Mouse (Mus musculus) heart, postnatal 0 days (tissue): Measurements from ENCODE around the gene Efcab11. TPM values are rescaled to one million over a fixed set of nuclear protein-coding genes. Genes with fewer than 3 reads are reported as not detected.

Experiments
- ATAC-seq: fragments of 200-750 bp; cut with Nextera tagmentation; 2 replicates; pipeline ENCODE4 v1.8.0; 2017; ENCODE audit warnings: low read depth, moderate number of reproducible peaks, moderate library complexity; ENCODE audit not compliant: insufficient read depth
- DNase-seq: peaks from one replicate; pipeline ENCODE4 v3.0.0-alpha.2; 2016; ENCODE audit warnings: low spot score
- H3K27ac ChIP-seq: fragments of 300-500 bp; sonication (generic); 2 replicates; pipeline ENCODE4 v1.5.1; 2014; ENCODE audit warnings: low read depth, mild to moderate bottlenecking
- H3K27me3 ChIP-seq: fragments of 300-500 bp; sonication (generic); 2 replicates; pipeline ENCODE4 v1.6.1; 2014; ENCODE audit warnings: low read length, mixed read lengths; ENCODE audit not compliant: control insufficient read depth, insufficient read depth
- H3K36me3 ChIP-seq: fragments of 300-500 bp; sonication (generic); replicated peaks from 2 replicates; pipeline ENCODE4 v1.6.1; 2014; ENCODE audit warnings: low read length, mixed read lengths; ENCODE audit not compliant: control insufficient read depth, insufficient read depth
- H3K4me1 ChIP-seq: fragments of 300-500 bp; sonication (generic); 2 replicates; pipeline ENCODE4 v1.6.1; 2014; ENCODE audit warnings: antibody characterized with exemption; ENCODE audit not compliant: control insufficient read depth, insufficient read depth
- H3K4me2 ChIP-seq: fragments of 300-500 bp; sonication (generic); 2 replicates; pipeline ENCODE4 v1.6.1; 2014; ENCODE audit warnings: low read depth, mild to moderate bottlenecking, low read length, moderate library complexity
- H3K4me3 ChIP-seq: fragments of 300-500 bp; sonication (generic); 2 replicates; pipeline ENCODE4 v1.5.1; 2014; ENCODE audit warnings: low read depth, low read length
- H3K9ac ChIP-seq: fragments of 300-500 bp; sonication (generic); replicated peaks from 2 replicates; pipeline ENCODE4 v1.6.1; 2014; ENCODE audit warnings: low read depth, low read length, mixed read lengths
- H3K9me3 ChIP-seq: fragments of 300-500 bp; sonication (generic); replicated peaks from 2 replicates; pipeline ENCODE4 v1.6.1; 2016; ENCODE audit warnings: low read length; ENCODE audit not compliant: control insufficient read depth
- CTCF ChIP-seq: IDR thresholded peaks from 2 replicates; pipeline ENCODE4 v1.5.1; 2016; ENCODE audit warnings: antibody characterized with exemption, control low read depth, low read depth
- EP300 ChIP-seq: IDR thresholded peaks from 2 replicates; pipeline ENCODE4 v1.6.1; 2016; ENCODE audit warnings: antibody characterized with exemption, low read depth
- WGBS: fragments of 180-500 bp; shearing (Covaris S2); extraction: QIAGEN DNeasy Blood & Tissue Kit; methylation state at CpG from one replicate; pipeline ENCODE4 v1.1.7; 2014; 5-methylcytosine and 5-hydroxymethylcytosine counted together
- polyA plus RNA-seq: library from polyadenylated mRNA; unstranded; fragments of >200 nt; fragmentation: Nextera tagmentation; extraction: Ambion mirVana; gene quantifications from 2 replicates; pipeline ENCODE4 v1.2.1, GENCODE M21; 2015
- total RNA-seq: library from RNA; depleted of rRNA; stranded (reverse); fragments of >200 nt; gene quantifications from 2 replicates; pipeline ENCODE4 v1.2.3, GENCODE M21; 2014; ENCODE audit warnings: low replicate concordance

The Efcab11 gene
- total and polyA plus RNA-seq, 2 experiments from 2014 or later, result 2.2 to 4.0 TPM

DNA sequence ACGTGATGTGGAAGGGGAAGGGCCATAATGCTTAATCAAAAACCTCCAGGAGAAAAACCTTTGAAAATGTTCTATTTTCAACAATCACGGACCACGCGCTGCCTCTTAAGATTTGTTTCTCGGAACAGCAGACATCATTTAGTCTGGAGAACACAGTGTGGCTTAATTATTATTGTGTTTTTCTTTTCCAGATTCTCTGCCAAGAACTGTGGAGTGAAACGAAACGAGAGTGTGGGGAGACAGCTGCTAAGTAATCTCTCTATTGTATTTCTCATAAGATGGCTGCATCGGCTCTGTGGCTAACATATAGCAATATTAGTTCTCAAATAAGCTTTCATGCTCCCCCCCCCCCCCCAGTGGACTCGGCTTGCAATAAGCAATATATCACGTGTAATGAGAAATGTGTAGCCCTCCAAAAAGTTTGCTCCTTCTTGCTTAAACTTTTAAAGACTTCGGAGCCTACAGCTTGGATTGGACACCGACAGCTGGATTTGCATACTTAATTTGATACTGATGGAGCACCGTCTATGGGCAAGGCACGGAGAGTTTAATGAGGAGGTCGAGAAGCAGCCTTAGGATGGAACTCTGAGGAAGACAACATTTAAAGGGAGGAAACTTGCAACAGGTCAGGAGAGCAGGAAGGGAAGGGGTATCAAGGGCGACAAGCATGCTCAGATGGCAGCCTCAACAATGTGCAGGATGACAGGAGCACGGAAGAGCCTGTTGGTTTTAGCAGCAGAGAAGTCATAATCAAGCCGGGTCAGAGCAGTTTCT, 127.1 kb downstream of the Efcab11 start:
- Histone ChIP-seq H3K4me1 (no peaks in the 10 kb centered on the region), H3K9ac (no peak overlapping the region), H3K27me3 (no peaks in the 10 kb centered on the region), H3K4me3 (no peak overlapping the region), H3K27ac (no peak overlapping the region), H3K36me3 (no peaks in the 10 kb centered on the region), H3K4me2 (no peak overlapping the region), H3K9me3 (no peaks in the 10 kb centered on the region)
- TF ChIP-seq CTCF (no peak), EP300 (no peak)
- ATAC-seq (no peak), DNase-seq (no peak)
- 64% methylated on average over 18 of the region's 18 CpGs for WGBS

- Histone ChIP-seq H3K4me3 (no peak overlapping the region), H3K4me2 (no peak overlapping the region), H3K9me3 (no peaks in the 10 kb centered on the region), H3K27ac (no peak overlapping the region), H3K9ac (no peak overlapping the region), H3K36me3 (no peaks in the 10 kb centered on the region), H3K4me1 (no peaks in the 10 kb centered on the region), H3K27me3 (no peaks in the 10 kb centered on the region)
- TF ChIP-seq CTCF, result no peak
- TF ChIP-seq EP300, result no peak
- 90% methylated on average over 9 of the region's 9 CpGs for WGBS
- DNase-seq (no peak), ATAC-seq (no peak)
These were observed 128.0 kb downstream of the Efcab11 start for GRCm38 (mm10) chr12:99756213-99756612.

GRCm38 (mm10) chr12:99752986-99753385, 131.3 kb downstream of the Efcab11 start:
- Histone ChIP-seq H3K4me2 (no peak overlapping the region), H3K9me3 (no peaks in the 10 kb centered on the region), H3K4me3 (no peak overlapping the region), H3K36me3 (no peaks in the 10 kb centered on the region), H3K9ac (no peak overlapping the region), H3K27ac (no peak overlapping the region), H3K27me3 (no peaks in the 10 kb centered on the region), H3K4me1 (no peaks in the 10 kb centered on the region)
- WGBS, result 50% methylated on average over 11 of the region's 11 CpGs
- DNase-seq (no peak), ATAC-seq (no peak)
- no peak for TF ChIP-seq CTCF
- no peak for TF ChIP-seq EP300

- no peak overlapping the region for H3K9ac ChIP-seq
- H3K9me3 ChIP-seq, result no peaks in the 10 kb centered on the region
- H3K4me3 ChIP-seq, result no peak overlapping the region
- WGBS, result 59% methylated on average over 3 of the region's 3 CpGs
- DNase-seq, result no peak
- H3K36me3 ChIP-seq, result no peaks in the 10 kb centered on the region
- no peaks in the 10 kb centered on the region for H3K27me3 ChIP-seq
- H3K4me2 ChIP-seq, result no peak overlapping the region
- TF ChIP-seq CTCF (no peak), EP300 (no peak)
- no peak for ATAC-seq
- no peaks in the 10 kb centered on the region for H3K4me1 ChIP-seq
- no peak overlapping the region for H3K27ac ChIP-seq
These were observed 134.8 kb downstream of the Efcab11 start for GRCm38 (mm10) chr12:99749391-99749790.

GRCm38 (mm10) chr12:99741631-99742030, 142.6 kb downstream of the Efcab11 start:
- Histone ChIP-seq H3K27me3 (no peaks in the 10 kb centered on the region), H3K4me3 (no peak overlapping the region), H3K4me2 (no peak overlapping the region), H3K4me1 (no peaks in the 10 kb centered on the region), H3K9me3 (no peaks in the 10 kb centered on the region), H3K9ac (no peak overlapping the region), H3K36me3 (no peaks in the 10 kb centered on the region), H3K27ac (no peak overlapping the region)
- DNase-seq (peak; percentile 23), ATAC-seq (no peak)
- TF ChIP-seq CTCF (peak; percentile 39), EP300 (no peak)
- WGBS, result 62% methylated on average over 8 of the region's 8 CpGs

DNA sequence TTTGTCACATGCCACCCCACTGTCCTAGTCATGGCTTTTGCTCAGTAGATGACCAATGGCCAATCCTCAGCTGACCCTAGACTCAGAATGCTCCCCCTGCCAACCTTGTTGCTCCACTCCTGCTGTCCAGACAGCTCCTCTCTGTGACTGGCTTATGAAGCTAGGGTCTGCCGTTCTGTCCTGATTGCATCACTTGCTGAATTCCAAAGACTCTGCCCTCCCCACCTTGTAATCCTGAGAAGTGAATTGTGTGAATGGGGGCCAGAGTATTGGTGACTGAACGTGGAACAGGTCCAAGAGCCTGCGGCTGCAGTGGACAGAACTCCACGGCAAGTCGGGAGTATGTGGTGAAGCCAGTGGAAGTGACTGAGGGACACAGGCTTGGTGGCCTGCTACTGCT, 145.0 kb downstream of the Efcab11 start:
- Histone ChIP-seq H3K27ac (no peak overlapping the region), H3K27me3 (no peaks in the 10 kb centered on the region), H3K4me1 (no peaks in the 10 kb centered on the region), H3K36me3 (no peaks in the 10 kb centered on the region), H3K4me2 (no peak overlapping the region), H3K9ac (no peak overlapping the region), H3K4me3 (no peak overlapping the region), H3K9me3 (no peaks in the 10 kb centered on the region)
- ATAC-seq, result no peak
- WGBS, result 58% methylated on average over 5 of the region's 5 CpGs
- TF ChIP-seq EP300, result no peak
- TF ChIP-seq CTCF, result no peak
- no peak for DNase-seq
